Mouse (Mus musculus) lung, postnatal 0 days (tissue): Measurements from ENCODE around the gene Eepd1. TPM values are rescaled to one million over a fixed set of nuclear protein-coding genes. Genes with fewer than 3 reads are reported as not detected.
A peak's percentile ranks its signal among the peaks of the same experiment; 100 is the strongest.

Experiments
- ATAC-seq: fragments of 200-750 bp; cut with Nextera tagmentation; 2 replicates; pipeline ENCODE4 v1.8.0; 2017; ENCODE audit warnings: moderate library complexity
- DNase-seq: peaks from one replicate; pipeline ENCODE4 v3.0.0-alpha.2; 2016; ENCODE audit warnings: low spot score
- H3K27ac ChIP-seq: fragments of 300-500 bp; sonication (generic); 2 replicates; pipeline ENCODE4 v1.5.1; 2014; ENCODE audit warnings: antibody characterized with exemption, mild to moderate bottlenecking, low read length, mixed read lengths
- H3K27me3 ChIP-seq: fragments of 300-500 bp; sonication (generic); replicated peaks from 2 replicates; pipeline ENCODE4 v1.6.1; 2014; ENCODE audit warnings: low read length, mixed read lengths; ENCODE audit not compliant: insufficient read depth
- H3K36me3 ChIP-seq: fragments of 300-500 bp; sonication (generic); 2 replicates; pipeline ENCODE4 v1.6.1; 2014; ENCODE audit warnings: low read length, mixed read lengths; ENCODE audit not compliant: insufficient read depth
- H3K4me1 ChIP-seq: fragments of 300-500 bp; sonication (generic); 2 replicates; pipeline ENCODE4 v1.6.1; 2014; ENCODE audit warnings: antibody characterized with exemption, low read depth, low read length, mixed read lengths; ENCODE audit not compliant: insufficient read depth
- H3K4me2 ChIP-seq: fragments of 300-500 bp; sonication (generic); replicated peaks from 2 replicates; pipeline ENCODE4 v1.6.1; 2014; ENCODE audit warnings: low read depth, mild to moderate bottlenecking, low read length, moderate library complexity, mixed read lengths
- H3K4me3 ChIP-seq: fragments of 300-500 bp; sonication (generic); 2 replicates; pipeline ENCODE4 v1.5.1; 2014; ENCODE audit warnings: low read depth, low read length
- H3K9ac ChIP-seq: fragments of 300-500 bp; sonication (generic); replicated peaks from 2 replicates; pipeline ENCODE4 v1.6.1; 2014; ENCODE audit warnings: low read depth, mild to moderate bottlenecking
- H3K9me3 ChIP-seq: fragments of 300-500 bp; sonication (generic); 2 replicates; pipeline ENCODE4 v1.6.1; 2016; ENCODE audit warnings: low read length, mixed read lengths
- CTCF ChIP-seq: IDR thresholded peaks from 2 replicates; pipeline ENCODE4 v1.5.1; 2016; ENCODE audit warnings: antibody characterized with exemption, mild to moderate bottlenecking
- EP300 ChIP-seq: IDR thresholded peaks from 2 replicates; pipeline ENCODE4 v1.6.1; 2016; ENCODE audit warnings: antibody characterized with exemption, mild to moderate bottlenecking, control low read depth
- WGBS: fragments of 180-500 bp; shearing (Covaris S2); extraction: QIAGEN DNeasy Blood & Tissue Kit; methylation state at CpG from one replicate; pipeline ENCODE4 v1.1.7; 2014; 5-methylcytosine and 5-hydroxymethylcytosine counted together
- polyA plus RNA-seq: library from polyadenylated mRNA; unstranded; fragments of >200 nt; fragmentation: Nextera tagmentation; extraction: Ambion mirVana; gene quantifications from 2 replicates; pipeline ENCODE4 v1.2.1, GENCODE M21; 2015

Gene Eepd1
- polyA plus RNA-seq, 1 experiment from 2014 or later = 19.2 TPM

- no peak for DNase-seq
- H3K27me3 ChIP-seq = no peaks in the 10 kb centered on the region
- H3K4me1 ChIP-seq = peaks cover 23% of the 10 kb centered on the region
- TF ChIP-seq CTCF (peak; percentile 54), EP300 (no peak)
- H3K4me3 ChIP-seq = peak overlapping the region; percentile 71
- no peaks in the 10 kb centered on the region for H3K9me3 ChIP-seq
- H3K9ac ChIP-seq = no peak overlapping the region
- no peaks in the 10 kb centered on the region for H3K36me3 ChIP-seq
- H3K27ac ChIP-seq = no peak overlapping the region
- WGBS = 78% methylated on average over 9 of the region's 9 CpGs
- ATAC-seq = no peak
- H3K4me2 ChIP-seq = peak overlapping the region; percentile 94
Measured at GRCm38 (mm10) chr9:25482999-25483347, 1.6 kb downstream of the Eepd1 start.

GRCm38 (mm10) chr9:25483931-25484618, 2.7 kb downstream of the Eepd1 start:
- ATAC-seq (no peak), DNase-seq (peak; percentile 18)
- TF ChIP-seq CTCF (no peak), EP300 (no peak)
- 56% methylated on average over 9 of the region's 9 CpGs for WGBS
- Histone ChIP-seq H3K36me3 (no peaks in the 10 kb centered on the region), H3K27me3 (no peaks in the 10 kb centered on the region), H3K9me3 (no peaks in the 10 kb centered on the region), H3K9ac (0 out of 2 replicates have a peak overlapping the region, but pooled peaks have one; percentile 4), H3K4me1 (peaks cover 24% of the 10 kb centered on the region), H3K4me3 (peak overlapping the region; percentile 71), H3K4me2 (peak overlapping the region; percentile 94), H3K27ac (no peak overlapping the region)

- WGBS = 64% methylated on average over 3 of the region's 3 CpGs
- peak overlapping the region; percentile 71 for H3K4me3 ChIP-seq
- peak; percentile 30 for DNase-seq
- H3K9ac ChIP-seq = no peak overlapping the region
- TF ChIP-seq CTCF (no peak), EP300 (no peak)
- peak overlapping the region; percentile 94 for H3K4me2 ChIP-seq
- H3K36me3 ChIP-seq = no peaks in the 10 kb centered on the region
- no peak overlapping the region for H3K27ac ChIP-seq
- no peaks in the 10 kb centered on the region for H3K27me3 ChIP-seq
- H3K9me3 ChIP-seq = no peaks in the 10 kb centered on the region
- H3K4me1 ChIP-seq = peaks cover 27% of the 10 kb centered on the region
- ATAC-seq = no peak
Measured at GRCm38 (mm10) chr9:25484619-25484986, 3.3 kb downstream of the Eepd1 start.

GRCm38 (mm10) chr9:25485006-25485405, 3.7 kb downstream of the Eepd1 start:
- H3K4me2 ChIP-seq = peak overlapping the region; percentile 94
- no peak for TF ChIP-seq CTCF
- TF ChIP-seq EP300 = no peak
- ATAC-seq (no peak), DNase-seq (no peak)
- no peak overlapping the region for H3K27ac ChIP-seq
- H3K9me3 ChIP-seq = no peaks in the 10 kb centered on the region
- 0 out of 2 replicates have a peak overlapping the region, but pooled peaks have one; percentile 11 for H3K4me3 ChIP-seq
- no peaks in the 10 kb centered on the region for H3K27me3 ChIP-seq
- 67% methylated on average over 2 of the region's 2 CpGs for WGBS
- peaks cover 27% of the 10 kb centered on the region for H3K4me1 ChIP-seq
- H3K36me3 ChIP-seq = no peaks in the 10 kb centered on the region
- H3K9ac ChIP-seq = no peak overlapping the region

- no peak for ATAC-seq
- Histone ChIP-seq H3K9ac (no peak overlapping the region), H3K9me3 (no peaks in the 10 kb centered on the region), H3K4me2 (peak overlapping the region; percentile 94), H3K4me3 (0 out of 2 replicates have a peak overlapping the region, but pooled peaks have one; percentile 11), H3K4me1 (peaks cover 27% of the 10 kb centered on the region), H3K36me3 (no peaks in the 10 kb centered on the region), H3K27me3 (no peaks in the 10 kb centered on the region), H3K27ac (no peak overlapping the region)
- WGBS = 55% methylated on average over 7 of the region's 7 CpGs
- TF ChIP-seq CTCF = no peak
- TF ChIP-seq EP300 = no peak
- peak; percentile 62 for DNase-seq
Measured at GRCm38 (mm10) chr9:25485406-25485805, 4.1 kb downstream of the Eepd1 start.

- TF ChIP-seq EP300 = no peak
- TF ChIP-seq CTCF = no peak
- Histone ChIP-seq H3K9ac (no peak overlapping the region), H3K4me3 (no peak overlapping the region), H3K27ac (no peak overlapping the region), H3K4me2 (peak overlapping the region; percentile 94; the same call in 1 of the 2 replicates), H3K4me1 (peaks cover 27% of the 10 kb centered on the region), H3K36me3 (no peaks in the 10 kb centered on the region), H3K27me3 (no peaks in the 10 kb centered on the region), H3K9me3 (no peaks in the 10 kb centered on the region)
- DNase-seq (peak; percentile 72), ATAC-seq (no peak)
- WGBS = 73% methylated on average over 9 of the region's 9 CpGs
Measured at GRCm38 (mm10) chr9:25486246-25486807, 5.0 kb downstream of the Eepd1 start.
